Mouse (Mus musculus): Measurements from ENCODE around the gene Pgam1. TPM values are rescaled to one million over a fixed set of nuclear protein-coding genes. Genes with fewer than 3 reads are reported as not detected.

Pgam1 gene
- polyA plus RNA-seq, 1 experiment from 2014 or later, result 488 TPM

DNA sequence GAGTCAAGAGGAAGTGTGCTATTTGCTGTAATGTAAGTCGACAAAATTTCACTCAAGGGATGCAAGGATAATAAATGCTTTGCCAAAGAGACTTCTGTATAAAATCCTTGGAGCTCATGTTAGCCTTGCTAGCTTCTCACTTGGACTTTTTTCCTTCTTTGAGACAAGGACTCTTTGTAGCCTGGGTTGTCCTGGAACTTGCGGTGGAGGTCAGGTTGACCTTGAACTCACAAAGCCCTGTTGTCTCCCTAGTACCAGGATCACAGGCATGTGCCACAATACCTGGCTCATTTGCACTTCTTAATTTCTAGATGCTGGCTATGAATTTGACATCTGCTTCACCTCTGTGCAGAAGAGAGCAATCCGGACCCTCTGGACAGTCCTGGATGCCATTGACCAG is 3.6 kb downstream of the Pgam1 start:
- H3K36me3 ChIP-seq (ENCODE audit: insufficient read depth, low read length), result peaks cover 31% of the 10 kb centered on the region
- TF ChIP-seq CTCF (IDR thresholded peaks at IDR 0.05; ENCODE audit: low read depth), result no peak

GRCm38 (mm10) chr19:41916853-41917252 is 5.1 kb downstream of the Pgam1 start:
- H3K9me3 ChIP-seq (replicated peaks; ENCODE audit: low read length), result no peaks in the 10 kb centered on the region
- H3K27me3 ChIP-seq (ENCODE audit: insufficient read depth, low read length), result no peaks in the 10 kb centered on the region
- H3K27ac ChIP-seq, result no peak overlapping the region
- H3K36me3 ChIP-seq (ENCODE audit: insufficient read depth, low read length), result peaks cover 31% of the 10 kb centered on the region
- no peak overlapping the region for H3K4me3 ChIP-seq (replicated peaks; ENCODE audit: low read depth, low read length)
- 89% methylated on average over 4 of the region's 4 CpGs for WGBS
- no peak for TF ChIP-seq CTCF (IDR thresholded peaks at IDR 0.05; ENCODE audit: low read depth)
- H3K9ac ChIP-seq (ENCODE audit: low read depth, low read length), result no peak overlapping the region
- DNase-seq (ENCODE audit: low spot score) (no peak), ATAC-seq (replicated peaks; ENCODE audit: low FRiP score, low read depth) (no peak)
- H3K4me2 ChIP-seq (ENCODE audit: low read length), result no peak overlapping the region
- peaks cover 17% of the 10 kb centered on the region for H3K4me1 ChIP-seq (replicated peaks; ENCODE audit: insufficient read depth, low read length)

More for the DNA sequence above, 3.6 kb downstream of the Pgam1 start:
- peaks cover 17% of the 10 kb centered on the region for H3K4me1 ChIP-seq (replicated peaks; ENCODE audit: insufficient read depth, low read length)
- H3K27me3 ChIP-seq (ENCODE audit: insufficient read depth, low read length), result no peaks in the 10 kb centered on the region
- DNase-seq (ENCODE audit: low spot score) (no peak), ATAC-seq (replicated peaks; ENCODE audit: low FRiP score, low read depth) (no peak)
- no peak overlapping the region for H3K9ac ChIP-seq (ENCODE audit: low read depth, low read length)
- WGBS, result 91% methylated on average over 3 of the region's 3 CpGs
- H3K4me2 ChIP-seq (ENCODE audit: low read length), result no peak overlapping the region
- no peaks in the 10 kb centered on the region for H3K9me3 ChIP-seq (replicated peaks; ENCODE audit: low read length)
- no peak overlapping the region for H3K4me3 ChIP-seq (replicated peaks; ENCODE audit: low read depth, low read length)
- no peak overlapping the region for H3K27ac ChIP-seq

DNA sequence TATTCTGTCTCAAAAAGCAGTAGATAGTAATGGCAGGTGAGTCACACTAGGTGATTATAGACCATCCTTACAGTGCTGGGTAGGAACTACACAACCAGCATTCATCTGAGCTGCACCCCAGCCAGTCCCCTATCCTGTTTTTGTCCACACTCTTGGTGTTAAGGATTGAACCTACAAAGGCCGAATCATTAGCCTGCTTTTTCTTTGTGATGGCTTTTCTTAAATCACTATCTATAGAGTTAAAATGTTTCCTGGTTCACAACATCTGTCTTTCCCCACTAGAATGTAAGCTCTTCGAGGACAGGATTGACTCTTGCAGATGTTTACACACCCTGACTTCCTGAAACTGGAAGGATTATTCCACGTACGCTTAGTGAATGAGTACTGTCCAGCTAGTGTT is 7.7 kb downstream of the Pgam1 start:
- ATAC-seq (replicated peaks; ENCODE audit: low FRiP score, low read depth) (no peak), DNase-seq (ENCODE audit: low spot score) (no peak)
- H3K4me1 ChIP-seq (replicated peaks; ENCODE audit: insufficient read depth, low read length), result no peaks in the 10 kb centered on the region
- H3K4me2 ChIP-seq (ENCODE audit: low read length), result no peak overlapping the region
- WGBS, result 79% methylated on average over 4 of the region's 4 CpGs
- H3K36me3 ChIP-seq (ENCODE audit: insufficient read depth, low read length), result peaks cover 38% of the 10 kb centered on the region
- H3K9me3 ChIP-seq (replicated peaks; ENCODE audit: low read length), result no peaks in the 10 kb centered on the region
- no peak overlapping the region for H3K27ac ChIP-seq
- no peak for TF ChIP-seq CTCF (IDR thresholded peaks at IDR 0.05; ENCODE audit: low read depth)
- H3K4me3 ChIP-seq (replicated peaks; ENCODE audit: low read depth, low read length), result no peak overlapping the region
- no peak overlapping the region for H3K9ac ChIP-seq (ENCODE audit: low read depth, low read length)
- no peaks in the 10 kb centered on the region for H3K27me3 ChIP-seq (ENCODE audit: insufficient read depth, low read length)

DNA sequence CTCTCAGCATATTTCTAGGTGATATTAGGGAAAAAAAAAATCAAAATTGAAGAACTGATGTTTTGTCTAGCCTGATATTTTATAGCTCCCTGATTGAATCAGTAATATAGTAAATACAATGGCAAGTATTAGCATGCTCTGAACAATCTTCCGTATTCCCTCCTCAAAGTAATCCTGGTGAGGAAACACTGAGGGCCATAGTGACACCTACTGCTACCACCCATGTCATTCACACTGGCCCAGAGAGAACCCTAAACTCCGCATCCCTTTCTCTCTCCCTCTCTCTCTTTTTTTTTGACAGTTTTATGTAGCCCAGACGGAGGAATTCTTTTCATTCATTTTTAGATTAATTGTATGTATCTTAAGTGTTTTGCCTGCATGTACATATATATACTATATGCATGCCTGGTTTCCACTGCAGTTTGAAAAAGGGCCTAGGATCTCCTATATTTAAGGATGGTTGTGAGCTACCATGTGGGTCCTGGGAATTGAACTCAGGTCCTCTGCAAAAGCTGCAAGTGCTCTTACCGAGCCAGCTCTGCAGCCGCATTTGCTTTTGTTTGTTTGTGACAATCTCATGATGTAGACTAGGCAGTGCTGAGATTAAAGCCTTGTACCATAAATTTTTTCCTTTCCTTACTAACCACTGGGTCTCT is 8.8 kb downstream of the Pgam1 start:
- ATAC-seq (replicated peaks; ENCODE audit: low FRiP score, low read depth), result no peak
- DNase-seq (ENCODE audit: low spot score), result no peak
- H3K27me3 ChIP-seq (ENCODE audit: insufficient read depth, low read length), result no peaks in the 10 kb centered on the region
- no peak for TF ChIP-seq CTCF (IDR thresholded peaks at IDR 0.05; ENCODE audit: low read depth)
- H3K9me3 ChIP-seq (replicated peaks; ENCODE audit: low read length), result no peaks in the 10 kb centered on the region
- H3K4me2 ChIP-seq (ENCODE audit: low read length), result no peak overlapping the region
- H3K4me1 ChIP-seq (replicated peaks; ENCODE audit: insufficient read depth, low read length), result no peaks in the 10 kb centered on the region
- 72% methylated on average over 5 of the region's 5 CpGs for WGBS
- H3K36me3 ChIP-seq (ENCODE audit: insufficient read depth, low read length), result peaks cover 34% of the 10 kb centered on the region
- no peak overlapping the region for H3K9ac ChIP-seq (ENCODE audit: low read depth, low read length)
- no peak overlapping the region for H3K4me3 ChIP-seq (replicated peaks; ENCODE audit: low read depth, low read length)
- H3K27ac ChIP-seq, result no peak overlapping the region

DNA sequence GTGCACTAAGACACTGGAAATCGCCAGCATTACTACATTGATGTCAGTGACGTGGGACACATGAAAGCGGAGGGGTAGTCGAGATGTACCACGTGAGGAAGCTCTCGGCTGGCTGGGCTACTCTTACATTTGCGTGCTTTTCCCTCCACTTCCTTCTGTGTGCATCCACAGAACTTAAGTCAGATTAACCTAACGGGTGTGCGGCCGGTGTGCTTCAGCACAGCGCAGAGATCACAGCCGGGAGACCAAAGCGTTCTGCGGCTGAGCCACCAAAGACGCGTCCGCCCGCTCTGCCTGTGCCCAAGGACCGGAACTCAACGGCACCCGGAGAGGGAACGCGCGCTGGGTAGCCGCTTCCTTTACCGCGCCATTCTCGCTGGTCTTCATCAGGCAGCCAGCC is 21.0 kb downstream of the Pgam1 start:
- H3K4me2 ChIP-seq (ENCODE audit: low read length), result peak overlapping the region; percentile 61
- no peak for TF ChIP-seq CTCF (IDR thresholded peaks at IDR 0.05; ENCODE audit: low read depth)
- H3K9ac ChIP-seq (ENCODE audit: low read depth, low read length), result peak overlapping the region; percentile 57
- no peaks in the 10 kb centered on the region for H3K9me3 ChIP-seq (replicated peaks; ENCODE audit: low read length)
- DNase-seq (ENCODE audit: low spot score) (peak; percentile 14), ATAC-seq (replicated peaks; ENCODE audit: low FRiP score, low read depth) (peak; percentile 19; the same call in 1 of the 2 replicates)
- peaks cover 4% of the 10 kb centered on the region for H3K4me1 ChIP-seq (replicated peaks; ENCODE audit: insufficient read depth, low read length)
- H3K4me3 ChIP-seq (replicated peaks; ENCODE audit: low read depth, low read length), result peak overlapping the region; percentile 64
- WGBS, result under 1% methylated on average over 28 of the region's 28 CpGs
- H3K27ac ChIP-seq, result 0 out of 2 replicates have a peak overlapping the region, but pooled peaks have one; percentile 1
- 0 out of 2 replicates have a peak, but pooled peaks cover 5% of the 10 kb centered on the region for H3K36me3 ChIP-seq (ENCODE audit: insufficient read depth, low read length)
- H3K27me3 ChIP-seq (ENCODE audit: insufficient read depth, low read length), result no peaks in the 10 kb centered on the region

DNA sequence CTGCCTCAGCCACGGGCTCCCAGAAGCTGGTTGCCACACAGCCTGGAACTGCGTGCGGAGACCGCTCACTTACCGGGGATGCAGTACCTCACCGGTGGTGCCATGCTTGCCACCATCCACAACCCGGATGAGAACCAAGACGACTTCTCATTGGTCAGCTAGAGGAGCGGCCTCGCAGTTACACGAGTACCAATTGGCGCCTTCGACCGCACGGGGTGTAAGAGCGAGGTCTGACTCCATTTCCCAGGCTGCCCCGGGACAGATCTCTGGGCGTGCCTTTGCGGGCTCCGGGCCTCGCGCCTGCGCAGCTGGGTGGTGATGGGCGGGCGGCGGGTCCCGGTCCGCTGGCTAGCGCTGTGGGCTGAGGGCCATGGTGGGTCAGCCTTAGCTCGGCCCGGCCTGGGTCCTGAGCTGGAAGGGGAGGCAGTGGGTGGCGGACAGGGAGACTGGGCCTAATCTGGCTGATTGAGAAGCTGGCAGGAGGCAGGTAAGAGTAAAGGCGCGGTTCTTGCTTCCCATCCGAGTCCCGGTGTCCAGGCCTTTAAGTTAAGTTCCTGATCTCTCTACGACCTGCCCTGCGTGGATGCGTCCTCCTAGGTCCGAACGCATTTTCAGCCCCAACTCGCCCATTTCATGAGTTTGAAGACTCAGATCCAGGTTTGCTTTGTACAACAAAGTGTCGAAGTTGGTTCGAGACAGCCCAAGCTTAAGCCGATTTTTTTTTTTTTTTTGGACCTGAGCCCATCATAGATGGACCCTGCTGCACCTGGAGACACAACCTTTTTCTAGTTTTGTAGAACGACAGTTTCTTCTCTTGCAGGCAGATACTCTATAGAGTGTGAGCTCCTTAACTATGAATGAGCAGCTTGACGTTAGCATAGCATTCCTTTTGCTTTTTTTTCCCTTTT is 21.7 kb downstream of the Pgam1 start, which contains the start of the genes Exosc1 and Zdhhc16:
TSS of gene Exosc1 (minus strand) at position 245 of the 908 bp plus-strand sequence.
TSS of gene Zdhhc16 (plus strand) at position 302 of the 908 bp plus-strand sequence.
- peaks cover 4% of the 10 kb centered on the region for H3K4me1 ChIP-seq (replicated peaks; ENCODE audit: insufficient read depth, low read length)
- no peaks in the 10 kb centered on the region for H3K9me3 ChIP-seq (replicated peaks; ENCODE audit: low read length)
- H3K9ac ChIP-seq (ENCODE audit: low read depth, low read length), result peak within 1 kb of the TSS; percentile 75
- H3K27me3 ChIP-seq (ENCODE audit: insufficient read depth, low read length), result no peaks in the 10 kb centered on the region
- peaks cover 11% of the 10 kb centered on the region; the same call in 1 of the 2 replicates for H3K36me3 ChIP-seq (ENCODE audit: insufficient read depth, low read length)
- H3K4me3 ChIP-seq (replicated peaks; ENCODE audit: low read depth, low read length), result peak within 1 kb of the TSS; percentile 64
- ATAC-seq (replicated peaks; ENCODE audit: low FRiP score, low read depth) (peak; percentile 100), DNase-seq (ENCODE audit: low spot score) (peak; percentile 99)
- H3K27ac ChIP-seq, result 0 out of 2 replicates have a peak within 1 kb of the TSS, but pooled peaks have one; percentile 1
- TF ChIP-seq CTCF (IDR thresholded peaks at IDR 0.05; ENCODE audit: low read depth), result no peak
- under 1% methylated on average over 47 of the region's 47 CpGs for WGBS
- H3K4me2 ChIP-seq (ENCODE audit: low read length), result peak within 1 kb of the TSS; percentile 65
